24 mouse cellular contexts compared by ENCODE assay signal in the genomic region with DNA sequence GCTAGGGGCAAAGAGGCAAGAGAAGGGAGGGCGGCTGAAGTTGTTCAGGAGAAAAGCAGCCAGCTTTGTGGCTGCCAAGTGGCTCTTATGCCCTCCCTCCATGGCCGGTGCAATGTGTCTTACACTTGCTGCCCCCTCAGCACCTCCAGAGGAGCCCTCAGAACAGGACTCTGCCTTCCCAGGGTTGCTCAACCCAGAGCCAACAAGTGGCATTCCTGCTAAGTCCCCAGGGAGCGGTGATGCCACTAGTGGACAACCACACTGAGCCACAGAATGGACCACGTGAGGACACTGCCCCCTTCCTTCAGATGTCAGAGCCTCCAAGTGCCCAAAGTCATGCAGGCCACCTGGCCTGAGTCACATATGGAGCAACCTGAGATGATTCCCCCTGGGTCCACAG.
DNase-seq lines count a peak whose midpoint lies in the region; ATAC-seq and TF ChIP-seq lines count a peak whose summit lies in the region.
"Had no signal": no experiment of that assay in that cellular context is flagged by ENCODE, and none has a peak within 500 bp of the region (broad histone marks: within the 10 kb centered on the region; RNA-seq: fewer than 3 reads in every experiment).

No protein-coding gene starts in this region.

- no peak for TF ChIP-seq CTCF in stomach, postnatal 0 days (IDR thresholded peaks at IDR 0.05; ENCODE audit: low read depth)
- no peak for TF ChIP-seq CTCF in kidney, adult 2 months (conservative IDR thresholded peaks at IDR 0.05; ENCODE audit: insufficient read depth, insufficient read length, low read depth, low read length)

- no peak for TF ChIP-seq EP300 in stomach, postnatal 0 days (optimal IDR thresholded peaks at IDR 0.05)

- H3K36me3 ChIP-seq in midbrain, embryonic 11.5 days (ENCODE audit: control insufficient read depth, insufficient read depth, low read length): no peaks in the 10 kb centered on the region
- H3K36me3 ChIP-seq in midbrain, embryonic 15.5 days (replicated peaks): no peaks in the 10 kb centered on the region
- no peaks in the 10 kb centered on the region for H3K36me3 ChIP-seq in stomach, postnatal 0 days (ENCODE audit: control insufficient read depth, insufficient read depth, low read length)
- no peaks in the 10 kb centered on the region for H3K36me3 ChIP-seq in kidney, adult 2 months (ENCODE audit: control insufficient read depth, insufficient read depth, low read length)
- H3K36me3 ChIP-seq: forebrain, embryonic 10.5 days; heart, embryonic 12.5 days; hindbrain, embryonic 10.5 days; liver, embryonic 15.5 days; midbrain, embryonic 12.5 days; neural tube, embryonic 13.5 days had no signal

- H3K4me3 ChIP-seq in midbrain, embryonic 11.5 days (ENCODE audit: low read depth, low read length): no peak overlapping the region
- no peak overlapping the region for H3K4me3 ChIP-seq in midbrain, embryonic 15.5 days
- no peak overlapping the region for H3K4me3 ChIP-seq in stomach, postnatal 0 days (ENCODE audit: low read depth, low read length)
- H3K4me3 ChIP-seq in kidney, adult 2 months (ENCODE audit: insufficient read depth, low read depth, low read length): no peak overlapping the region
- H3K4me3 ChIP-seq: forebrain, embryonic 10.5 days; heart, embryonic 12.5 days; hindbrain, embryonic 10.5 days; liver, embryonic 15.5 days; midbrain, embryonic 12.5 days; neural tube, embryonic 13.5 days had no signal

- no peaks in the 10 kb centered on the region for H3K4me1 ChIP-seq in midbrain, embryonic 11.5 days (ENCODE audit: control insufficient read depth, insufficient read depth, low read length)
- H3K4me1 ChIP-seq in midbrain, embryonic 15.5 days: no peaks in the 10 kb centered on the region
- H3K4me1 ChIP-seq in stomach, postnatal 0 days (replicated peaks; ENCODE audit: control insufficient read depth, insufficient read depth): no peaks in the 10 kb centered on the region
- no peaks in the 10 kb centered on the region for H3K4me1 ChIP-seq in kidney, adult 2 months (ENCODE audit: control insufficient read depth, insufficient read depth, low read length)
- H3K4me1 ChIP-seq: forebrain, embryonic 10.5 days; heart, embryonic 12.5 days; liver, embryonic 15.5 days; midbrain, embryonic 12.5 days; neural tube, embryonic 13.5 days had no signal

- no peak for TF ChIP-seq POLR2A in kidney, adult 2 months (IDR thresholded peaks at IDR 0.05; ENCODE audit: low read depth, low read length)

- no peak overlapping the region for H3K27ac ChIP-seq in midbrain, embryonic 11.5 days (ENCODE audit: low read depth, low read length)
- H3K27ac ChIP-seq in midbrain, embryonic 15.5 days: no peak overlapping the region
- H3K27ac ChIP-seq in stomach, postnatal 0 days (replicated peaks): no peak overlapping the region
- H3K27ac ChIP-seq in kidney, adult 2 months (ENCODE audit: insufficient read depth, low read depth, low read length): no peak overlapping the region
- H3K27ac ChIP-seq: forebrain, embryonic 10.5 days; hindbrain, embryonic 10.5 days; kidney, postnatal 0 days; liver, embryonic 15.5 days; midbrain, embryonic 12.5 days; neural tube, embryonic 13.5 days had no signal

- no peak overlapping the region for H3K9ac ChIP-seq in midbrain, embryonic 11.5 days (ENCODE audit: low read length)
- no peak overlapping the region for H3K9ac ChIP-seq in midbrain, embryonic 15.5 days
- H3K9ac ChIP-seq in stomach, postnatal 0 days (ENCODE audit: low read length): no peak overlapping the region
- H3K9ac ChIP-seq: heart, embryonic 12.5 days; liver, embryonic 15.5 days; midbrain, embryonic 12.5 days; neural tube, embryonic 13.5 days had no signal

- 0 out of 2 replicates have a peak, but pooled peaks have one; percentile 24 for ATAC-seq in midbrain, embryonic 11.5 days (ENCODE audit: low FRiP score)
- ATAC-seq in midbrain, embryonic 15.5 days (replicated peaks): no peak
- ATAC-seq in stomach, postnatal 0 days (ENCODE audit: low FRiP score, low TSS enrichment): 0 out of 2 replicates have a peak, but pooled peaks have one; percentile 24
- ATAC-seq: forebrain, embryonic 16.5 days had no signal

- no peaks in the 10 kb centered on the region for H3K9me3 ChIP-seq in midbrain, embryonic 11.5 days (ENCODE audit: control insufficient read depth, low read length)
- H3K9me3 ChIP-seq in midbrain, embryonic 15.5 days: no peaks in the 10 kb centered on the region
- no peaks in the 10 kb centered on the region for H3K9me3 ChIP-seq in stomach, postnatal 0 days (ENCODE audit: control insufficient read depth, low read length)
- H3K9me3 ChIP-seq: forebrain, embryonic 10.5 days; heart, embryonic 12.5 days; hindbrain, embryonic 10.5 days; liver, embryonic 15.5 days; midbrain, embryonic 12.5 days; neural tube, embryonic 13.5 days had no signal

- H3K27me3 ChIP-seq in midbrain, embryonic 11.5 days (ENCODE audit: control insufficient read depth, insufficient read depth, low read length): no peaks in the 10 kb centered on the region
- no peaks in the 10 kb centered on the region; the same call in 1 of the 2 replicates for H3K27me3 ChIP-seq in midbrain, embryonic 15.5 days (replicated peaks)
- no peaks in the 10 kb centered on the region for H3K27me3 ChIP-seq in stomach, postnatal 0 days (ENCODE audit: control insufficient read depth, insufficient read depth, low read length)
- H3K27me3 ChIP-seq in kidney, adult 2 months (replicated peaks; ENCODE audit: control insufficient read depth, insufficient read depth, low read length): no peaks in the 10 kb centered on the region
- H3K27me3 ChIP-seq: liver, embryonic 15.5 days; midbrain, embryonic 12.5 days; neural tube, embryonic 13.5 days had no signal

- 84% methylated on average over 4 of the region's 4 CpGs for whole genome bisulfite sequencing in midbrain, embryonic 11.5 days
- 76% methylated on average over 4 of the region's 4 CpGs for WGBS in midbrain, embryonic 15.5 days
- 73% methylated on average over 4 of the region's 4 CpGs for WGBS in stomach, postnatal 0 days
- 71% methylated on average over 4 of the region's 4 CpGs for WGBS in kidney, adult 2 months

- DNase-seq in midbrain, embryonic 11.5 days (ENCODE audit: low spot score, missing footprints): no peak
- peak; percentile 80 for DNase-seq in NIH3T3 (ENCODE audit: low read depth)
- peak; percentile 31 for DNase-seq in lung, postnatal 14 days
- no peak for DNase-seq in stomach, postnatal 0 days (ENCODE audit: low spot score)
- no peak for DNase-seq in gastrocnemius, postnatal 10 days
- no peak for DNase-seq in kidney, adult 2 months
- DNase-seq: adrenal gland, postnatal 25 days; cerebellum, adult 8-10 months; gastrocnemius, postnatal 25 days; heart, adult 18-20 months; heart, postnatal 10 days; kidney, adult 18-20 months; layer of hippocampus, adult 9-11 months; right cerebral cortex, adult 18-20 months; right cerebral cortex, postnatal 4 days had no signal

- H3K4me2 ChIP-seq in midbrain, embryonic 11.5 days: no peak overlapping the region
- H3K4me2 ChIP-seq in midbrain, embryonic 15.5 days: no peak overlapping the region
- H3K4me2 ChIP-seq in stomach, postnatal 0 days (replicated peaks; ENCODE audit: low read depth): no peak overlapping the region
- H3K4me2 ChIP-seq: heart, embryonic 12.5 days; liver, embryonic 15.5 days; midbrain, embryonic 12.5 days; neural tube, embryonic 13.5 days had no signal

Comparison
In these comparisons a context has a peak if more than half of its experiments do, and no peak if none do; other contexts are left out.
1. DNase-seq: peak in NIH3T3 (single experiment) and lung, postnatal 14 days (single experiment); none in midbrain, embryonic 11.5 days (single experiment), stomach, postnatal 0 days (single experiment), gastrocnemius, postnatal 10 days (single experiment) and kidney, adult 2 months (single experiment).